Mouse (Mus musculus) c-Kit-positive CD71-positive TER-119-negative erythroid progenitor cells, embryonic 14.5 days (primary cell): Measurements from ENCODE around the gene Lsm3.
"Not testable (repeated sequence)": the region's sequence is repeated elsewhere in the genome, so short reads cannot be mapped to it uniquely, and the experiment has no call there.

Experiments used
- DNase-seq: peaks from one replicate; pipeline ENCODE4 v3.0.0-alpha.2; 2013; ENCODE audit warnings: low read depth

Lsm3 gene

GRCm38 (mm10) chr6:91515545-91516449, at the start of gene Lsm3, which contains the start of gene Xpc:
Gene Lsm3, plus strand, starts transcription at chr6:91515928.
Gene Xpc, minus strand, starts transcription at chr6:91515888.
- peak; percentile 91 for DNase-seq

GRCm38 (mm10) chr6:91467106-91467505, 48.6 kb upstream of the Lsm3 start:
- no peak for DNase-seq

GRCm38 (mm10) chr6:91470712-91471111, 45.0 kb upstream of the Lsm3 start:
- no peak for DNase-seq

- not testable (repeated sequence) for DNase-seq
These were observed 44.3 kb upstream of the Lsm3 start for GRCm38 (mm10) chr6:91471427-91471826.

GRCm38 (mm10) chr6:91472319-91472718, 43.4 kb upstream of the Lsm3 start:
- peak; percentile 33 for DNase-seq

- DNase-seq, result peak; percentile 99
These were observed 42.6 kb upstream of the Lsm3 start, which contains the start of the genes Chchd4 and Tmem43 for GRCm38 (mm10) chr6:91472868-91473804. Gene Chchd4, minus strand, starts transcription at chr6:91473546. Gene Tmem43, plus strand, starts transcription at chr6:91473703.

GRCm38 (mm10) chr6:91473805-91474440, 41.8 kb upstream of the Lsm3 start:
- DNase-seq, result no peak

- peak; percentile 28 for DNase-seq
These were observed 41.1 kb upstream of the Lsm3 start for GRCm38 (mm10) chr6:91474441-91475190.

- DNase-seq, result no peak
These were observed 39.2 kb upstream of the Lsm3 start for GRCm38 (mm10) chr6:91476541-91476940.

GRCm38 (mm10) chr6:91483371-91483770, 32.4 kb upstream of the Lsm3 start:
- DNase-seq, result no peak

- no peak for DNase-seq
These were observed 28.8 kb upstream of the Lsm3 start for GRCm38 (mm10) chr6:91486736-91487453.

GRCm38 (mm10) chr6:91488496-91489212, 27.1 kb upstream of the Lsm3 start:
- no peak for DNase-seq

- no peak for DNase-seq
These were observed 25.9 kb upstream of the Lsm3 start for GRCm38 (mm10) chr6:91489872-91490271.

- DNase-seq, result no peak
These were observed 24.7 kb upstream of the Lsm3 start for GRCm38 (mm10) chr6:91491004-91491403.

GRCm38 (mm10) chr6:91493053-91493452, 22.7 kb upstream of the Lsm3 start:
- no peak for DNase-seq

GRCm38 (mm10) chr6:91494526-91494925, 21.2 kb upstream of the Lsm3 start:
- DNase-seq, result no peak

GRCm38 (mm10) chr6:91503302-91503701, 12.4 kb upstream of the Lsm3 start:
- DNase-seq, result no peak

GRCm38 (mm10) chr6:91506036-91506435, 9.7 kb upstream of the Lsm3 start:
- no peak for DNase-seq

- DNase-seq, result no peak
These were observed 7.7 kb upstream of the Lsm3 start for GRCm38 (mm10) chr6:91508041-91508440.

- peak; percentile 55 for DNase-seq
These were observed 6.4 kb upstream of the Lsm3 start for GRCm38 (mm10) chr6:91509326-91509725.
